Mouse (Mus musculus): Measurements from ENCODE around the gene Clec16a. TPM values are rescaled to one million over a fixed set of nuclear protein-coding genes. Genes with fewer than 3 reads are reported as not detected.

Gene Clec16a
- polyA plus RNA-seq, 1 experiment from 2014 or later, result 29.6 TPM

DNA sequence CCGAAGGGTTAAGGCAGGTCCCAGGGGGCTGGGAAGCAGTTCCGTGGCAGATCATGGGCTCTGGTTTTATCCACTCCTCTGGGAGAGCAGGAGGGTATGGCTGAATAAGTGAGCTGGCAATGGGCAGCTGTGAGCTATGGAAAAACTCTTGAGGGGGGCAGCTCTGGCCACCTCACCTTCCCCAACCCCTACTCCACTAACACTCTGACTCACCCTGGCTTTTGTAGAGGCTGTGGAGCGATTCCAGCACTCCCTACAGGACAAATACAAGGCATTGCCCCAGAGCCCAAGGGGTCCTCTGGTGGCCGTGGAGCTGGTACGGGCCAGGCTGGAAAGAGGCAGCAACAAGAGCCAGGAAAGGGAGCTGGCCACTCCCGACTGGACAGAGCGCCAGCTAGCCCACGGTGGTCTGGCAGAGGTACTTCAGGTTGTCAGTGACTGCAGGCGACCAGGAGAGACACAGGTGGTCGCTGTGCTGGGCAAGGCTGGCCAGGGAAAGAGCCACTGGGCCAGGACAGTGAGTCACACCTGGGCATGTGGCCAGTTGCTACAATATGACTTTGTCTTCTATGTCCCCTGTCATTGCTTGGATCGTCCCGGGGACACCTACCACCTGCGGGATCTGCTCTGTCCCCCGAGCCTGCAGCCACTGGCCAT, 34.5 kb upstream of the Clec16a start:
- H3K27me3 ChIP-seq (replicated peaks; ENCODE audit: control insufficient read depth, insufficient read depth, low read length), result no peaks in the 10 kb centered on the region
- H3K9me3 ChIP-seq (ENCODE audit: control insufficient read depth, low read length), result no peaks in the 10 kb centered on the region
- no peak for DNase-seq (ENCODE audit: low spot score)
- H3K4me1 ChIP-seq (ENCODE audit: control insufficient read depth, insufficient read depth, low read length), result no peaks in the 10 kb centered on the region
- H3K9ac ChIP-seq (ENCODE audit: low read depth, low read length), result no peak overlapping the region
- ATAC-seq (ENCODE audit: low read depth), result no peak
- H3K27ac ChIP-seq (replicated peaks; ENCODE audit: low read depth, low read length), result no peak overlapping the region
- WGBS, result 53% methylated on average over 13 of the region's 14 CpGs
- H3K4me2 ChIP-seq (ENCODE audit: low read depth, low read length), result no peak overlapping the region
- no peak overlapping the region for H3K4me3 ChIP-seq (ENCODE audit: low read depth, low read length)
- no peaks in the 10 kb centered on the region for H3K36me3 ChIP-seq (ENCODE audit: control insufficient read depth, insufficient read depth, low read length)

- WGBS, result 85% methylated on average over 12 of the region's 12 CpGs
- Histone ChIP-seq H3K9ac (ENCODE audit: low read depth, low read length) (no peak overlapping the region), H3K9me3 (ENCODE audit: control insufficient read depth, low read length) (no peaks in the 10 kb centered on the region), H3K4me3 (ENCODE audit: low read depth, low read length) (no peak overlapping the region), H3K36me3 (ENCODE audit: control insufficient read depth, insufficient read depth, low read length) (no peaks in the 10 kb centered on the region), H3K4me2 (ENCODE audit: low read depth, low read length) (no peak overlapping the region), H3K4me1 (ENCODE audit: control insufficient read depth, insufficient read depth, low read length) (no peaks in the 10 kb centered on the region), H3K27me3 (replicated peaks; ENCODE audit: control insufficient read depth, insufficient read depth, low read length) (no peaks in the 10 kb centered on the region), H3K27ac (replicated peaks; ENCODE audit: low read depth, low read length) (no peak overlapping the region)
- no peak for DNase-seq (ENCODE audit: low spot score)
- ATAC-seq (ENCODE audit: low read depth), result no peak
Measured at GRCm38 (mm10) chr16:10511134-10511520, 34.0 kb upstream of the Clec16a start.

GRCm38 (mm10) chr16:10515953-10516572, 29.1 kb upstream of the Clec16a start:
- DNase-seq (ENCODE audit: low spot score) (no peak), ATAC-seq (ENCODE audit: low read depth) (no peak)
- no peak overlapping the region for H3K4me2 ChIP-seq (ENCODE audit: low read depth, low read length)
- H3K9ac ChIP-seq (ENCODE audit: low read depth, low read length), result no peak overlapping the region
- H3K27ac ChIP-seq (replicated peaks; ENCODE audit: low read depth, low read length), result no peak overlapping the region
- H3K4me1 ChIP-seq (ENCODE audit: control insufficient read depth, insufficient read depth, low read length), result no peaks in the 10 kb centered on the region
- H3K36me3 ChIP-seq (ENCODE audit: control insufficient read depth, insufficient read depth, low read length), result no peaks in the 10 kb centered on the region
- no peaks in the 10 kb centered on the region for H3K9me3 ChIP-seq (ENCODE audit: control insufficient read depth, low read length)
- H3K27me3 ChIP-seq (replicated peaks; ENCODE audit: control insufficient read depth, insufficient read depth, low read length), result no peaks in the 10 kb centered on the region
- H3K4me3 ChIP-seq (ENCODE audit: low read depth, low read length), result no peak overlapping the region
- 88% methylated on average over 12 of the region's 12 CpGs for WGBS

DNA sequence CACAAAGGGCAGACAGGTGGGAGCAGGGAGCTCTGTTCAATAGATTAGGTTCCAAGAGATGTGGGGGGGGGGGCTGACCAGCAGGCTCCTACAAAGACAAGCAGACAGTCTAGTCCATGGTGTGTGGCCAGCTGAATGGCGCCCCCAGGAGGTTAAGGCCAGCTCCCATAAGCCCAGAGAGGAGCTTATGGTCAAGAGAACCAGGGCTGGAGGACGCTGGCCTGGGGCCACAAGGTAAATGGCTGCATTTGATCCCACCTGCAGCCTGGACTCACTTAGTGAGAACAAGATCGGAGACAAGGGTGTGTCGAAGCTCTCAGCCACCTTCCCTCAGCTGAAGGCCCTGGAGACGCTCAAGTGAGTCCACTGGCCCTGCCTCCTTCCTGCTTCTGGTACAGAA, 27.1 kb upstream of the Clec16a start:
- WGBS, result 50% methylated on average over 5 of the region's 5 CpGs
- Histone ChIP-seq H3K36me3 (ENCODE audit: control insufficient read depth, insufficient read depth, low read length) (no peaks in the 10 kb centered on the region), H3K9me3 (ENCODE audit: control insufficient read depth, low read length) (no peaks in the 10 kb centered on the region), H3K27me3 (replicated peaks; ENCODE audit: control insufficient read depth, insufficient read depth, low read length) (no peaks in the 10 kb centered on the region), H3K4me2 (ENCODE audit: low read depth, low read length) (no peak overlapping the region), H3K9ac (ENCODE audit: low read depth, low read length) (no peak overlapping the region), H3K4me1 (ENCODE audit: control insufficient read depth, insufficient read depth, low read length) (no peaks in the 10 kb centered on the region), H3K27ac (replicated peaks; ENCODE audit: low read depth, low read length) (no peak overlapping the region), H3K4me3 (ENCODE audit: low read depth, low read length) (no peak overlapping the region)
- no peak for ATAC-seq (ENCODE audit: low read depth)
- DNase-seq (ENCODE audit: low spot score), result no peak

DNA sequence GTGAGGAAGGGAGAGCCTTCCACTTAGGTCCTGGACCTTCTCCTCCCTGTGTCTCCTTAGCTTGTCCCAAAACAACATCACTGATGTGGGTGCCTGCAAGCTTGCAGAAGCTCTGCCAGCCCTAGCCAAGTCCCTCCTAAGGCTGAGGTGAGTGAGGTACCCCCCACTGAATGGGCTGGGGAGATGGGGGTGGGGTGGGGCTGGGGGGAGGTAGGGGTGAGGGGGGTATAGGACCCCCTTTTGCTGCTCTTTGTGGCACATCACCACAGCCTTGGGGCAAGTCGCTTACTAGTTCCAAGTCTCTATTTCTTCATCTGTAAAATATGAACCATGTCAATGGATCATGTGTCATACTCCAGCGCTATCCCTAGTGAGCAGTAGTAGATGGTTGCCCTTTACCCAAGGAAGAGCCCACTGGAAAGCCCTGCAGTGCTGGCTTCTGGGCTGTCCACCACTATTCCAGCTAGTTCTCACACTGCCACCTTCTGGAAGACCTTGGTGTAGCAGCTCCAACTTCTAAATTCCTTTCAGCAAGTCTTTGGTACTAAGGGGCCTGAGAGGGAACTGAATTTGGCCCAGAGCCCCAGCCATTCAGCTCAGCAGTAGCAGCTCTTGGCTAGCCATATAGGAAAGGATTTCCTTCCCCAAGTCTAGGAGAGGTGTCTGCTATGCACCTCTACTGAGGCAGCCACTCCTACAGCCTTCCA, 24.1 kb upstream of the Clec16a start:
- Histone ChIP-seq H3K9me3 (ENCODE audit: control insufficient read depth, low read length) (no peaks in the 10 kb centered on the region), H3K27me3 (replicated peaks; ENCODE audit: control insufficient read depth, insufficient read depth, low read length) (no peaks in the 10 kb centered on the region), H3K36me3 (ENCODE audit: control insufficient read depth, insufficient read depth, low read length) (no peaks in the 10 kb centered on the region), H3K4me3 (ENCODE audit: low read depth, low read length) (no peak overlapping the region), H3K4me2 (ENCODE audit: low read depth, low read length) (no peak overlapping the region), H3K9ac (ENCODE audit: low read depth, low read length) (no peak overlapping the region), H3K4me1 (ENCODE audit: control insufficient read depth, insufficient read depth, low read length) (no peaks in the 10 kb centered on the region), H3K27ac (replicated peaks; ENCODE audit: low read depth, low read length) (no peak overlapping the region)
- WGBS, result 44% methylated on average over 2 of the region's 2 CpGs
- DNase-seq (ENCODE audit: low spot score), result peak; percentile 88
- peak; percentile 82 for ATAC-seq (ENCODE audit: low read depth)

GRCm38 (mm10) chr16:10522811-10523210, 22.3 kb upstream of the Clec16a start:
- Histone ChIP-seq H3K27me3 (replicated peaks; ENCODE audit: control insufficient read depth, insufficient read depth, low read length) (no peaks in the 10 kb centered on the region), H3K9me3 (ENCODE audit: control insufficient read depth, low read length) (no peaks in the 10 kb centered on the region), H3K36me3 (ENCODE audit: control insufficient read depth, insufficient read depth, low read length) (no peaks in the 10 kb centered on the region), H3K9ac (ENCODE audit: low read depth, low read length) (no peak overlapping the region), H3K27ac (replicated peaks; ENCODE audit: low read depth, low read length) (no peak overlapping the region), H3K4me1 (ENCODE audit: control insufficient read depth, insufficient read depth, low read length) (no peaks in the 10 kb centered on the region), H3K4me3 (ENCODE audit: low read depth, low read length) (no peak overlapping the region), H3K4me2 (ENCODE audit: low read depth, low read length) (no peak overlapping the region)
- no peak for DNase-seq (ENCODE audit: low spot score)
- no peak for ATAC-seq (ENCODE audit: low read depth)
- 81% methylated on average over 1 of the region's 1 CpGs for WGBS

DNA sequence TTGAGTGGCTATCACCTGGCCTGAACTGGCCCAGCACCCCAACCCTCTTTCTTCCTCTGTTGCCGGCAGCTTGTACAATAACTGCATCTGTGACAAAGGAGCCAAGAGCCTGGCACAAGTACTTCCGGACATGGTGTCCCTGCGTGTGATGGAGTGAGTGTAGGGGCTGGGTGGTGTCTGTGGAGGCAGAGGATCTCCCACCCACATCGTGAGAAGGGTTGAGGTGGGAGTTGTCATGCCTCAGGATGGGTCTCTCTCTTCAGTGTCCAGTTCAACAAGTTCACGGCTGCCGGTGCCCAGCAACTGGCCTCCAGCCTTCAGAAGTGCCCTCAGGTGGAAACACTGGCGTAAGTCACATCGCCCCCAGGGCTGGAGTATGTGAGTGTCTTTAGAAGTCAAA, 21.5 kb upstream of the Clec16a start:
- no peak overlapping the region for H3K27ac ChIP-seq (replicated peaks; ENCODE audit: low read depth, low read length)
- WGBS, result 86% methylated on average over 8 of the region's 8 CpGs
- DNase-seq (ENCODE audit: low spot score) (no peak), ATAC-seq (ENCODE audit: low read depth) (no peak)
- H3K36me3 ChIP-seq (ENCODE audit: control insufficient read depth, insufficient read depth, low read length), result no peaks in the 10 kb centered on the region
- H3K4me2 ChIP-seq (ENCODE audit: low read depth, low read length), result no peak overlapping the region
- H3K9ac ChIP-seq (ENCODE audit: low read depth, low read length), result no peak overlapping the region
- no peak overlapping the region for H3K4me3 ChIP-seq (ENCODE audit: low read depth, low read length)
- H3K27me3 ChIP-seq (replicated peaks; ENCODE audit: control insufficient read depth, insufficient read depth, low read length), result no peaks in the 10 kb centered on the region
- no peaks in the 10 kb centered on the region for H3K4me1 ChIP-seq (ENCODE audit: control insufficient read depth, insufficient read depth, low read length)
- H3K9me3 ChIP-seq (ENCODE audit: control insufficient read depth, low read length), result no peaks in the 10 kb centered on the region

DNA sequence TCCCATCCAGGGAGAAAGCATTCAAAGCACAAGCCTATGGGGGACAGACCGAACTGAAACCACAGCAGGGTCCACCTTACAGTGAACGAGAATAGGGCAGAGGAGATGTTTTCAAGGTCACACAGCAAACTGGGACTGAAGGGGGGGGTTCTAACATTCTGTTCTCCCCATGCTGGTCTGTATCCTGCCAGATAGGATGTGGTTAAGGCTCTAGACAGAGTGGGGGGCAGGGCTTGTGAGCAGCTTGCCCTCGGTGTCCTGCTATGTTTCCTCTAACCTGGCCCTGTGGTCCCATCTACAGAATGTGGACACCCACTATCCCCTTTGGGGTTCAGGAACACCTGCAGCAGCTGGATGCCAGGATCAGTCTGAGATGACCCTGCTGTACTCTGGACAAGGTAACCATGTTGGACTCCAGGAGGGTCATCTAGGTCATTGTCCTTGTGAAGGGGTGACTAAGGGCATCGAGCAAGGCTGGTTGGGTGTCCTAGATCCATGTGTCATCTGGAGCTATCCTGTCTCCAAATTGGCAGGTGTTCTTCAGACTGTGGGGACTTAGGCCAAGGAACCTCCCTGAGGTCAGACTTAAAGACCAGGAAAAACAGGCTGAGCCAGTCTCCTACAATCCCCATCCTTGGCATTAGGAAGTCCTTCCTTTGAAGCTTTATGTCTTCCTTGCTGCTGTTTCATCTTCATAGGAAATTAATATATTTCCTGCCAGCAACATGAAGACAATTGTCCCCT, 20.1 kb upstream of the Clec16a start:
- no peaks in the 10 kb centered on the region for H3K27me3 ChIP-seq (replicated peaks; ENCODE audit: control insufficient read depth, insufficient read depth, low read length)
- H3K4me3 ChIP-seq (ENCODE audit: low read depth, low read length), result no peak overlapping the region
- no peak overlapping the region for H3K4me2 ChIP-seq (ENCODE audit: low read depth, low read length)
- DNase-seq (ENCODE audit: low spot score) (no peak), ATAC-seq (ENCODE audit: low read depth) (no peak)
- no peak overlapping the region for H3K27ac ChIP-seq (replicated peaks; ENCODE audit: low read depth, low read length)
- H3K9ac ChIP-seq (ENCODE audit: low read depth, low read length), result no peak overlapping the region
- 80% methylated on average over 4 of the region's 4 CpGs for WGBS
- peaks cover 8% of the 10 kb centered on the region; the same call in 1 of the 2 replicates for H3K36me3 ChIP-seq (ENCODE audit: control insufficient read depth, insufficient read depth, low read length)
- H3K9me3 ChIP-seq (ENCODE audit: control insufficient read depth, low read length), result no peaks in the 10 kb centered on the region
- H3K4me1 ChIP-seq (ENCODE audit: control insufficient read depth, insufficient read depth, low read length), result no peaks in the 10 kb centered on the region
